Mouse (Mus musculus): Measurements from ENCODE around the gene Brf1.

Gene Brf1

DNA sequence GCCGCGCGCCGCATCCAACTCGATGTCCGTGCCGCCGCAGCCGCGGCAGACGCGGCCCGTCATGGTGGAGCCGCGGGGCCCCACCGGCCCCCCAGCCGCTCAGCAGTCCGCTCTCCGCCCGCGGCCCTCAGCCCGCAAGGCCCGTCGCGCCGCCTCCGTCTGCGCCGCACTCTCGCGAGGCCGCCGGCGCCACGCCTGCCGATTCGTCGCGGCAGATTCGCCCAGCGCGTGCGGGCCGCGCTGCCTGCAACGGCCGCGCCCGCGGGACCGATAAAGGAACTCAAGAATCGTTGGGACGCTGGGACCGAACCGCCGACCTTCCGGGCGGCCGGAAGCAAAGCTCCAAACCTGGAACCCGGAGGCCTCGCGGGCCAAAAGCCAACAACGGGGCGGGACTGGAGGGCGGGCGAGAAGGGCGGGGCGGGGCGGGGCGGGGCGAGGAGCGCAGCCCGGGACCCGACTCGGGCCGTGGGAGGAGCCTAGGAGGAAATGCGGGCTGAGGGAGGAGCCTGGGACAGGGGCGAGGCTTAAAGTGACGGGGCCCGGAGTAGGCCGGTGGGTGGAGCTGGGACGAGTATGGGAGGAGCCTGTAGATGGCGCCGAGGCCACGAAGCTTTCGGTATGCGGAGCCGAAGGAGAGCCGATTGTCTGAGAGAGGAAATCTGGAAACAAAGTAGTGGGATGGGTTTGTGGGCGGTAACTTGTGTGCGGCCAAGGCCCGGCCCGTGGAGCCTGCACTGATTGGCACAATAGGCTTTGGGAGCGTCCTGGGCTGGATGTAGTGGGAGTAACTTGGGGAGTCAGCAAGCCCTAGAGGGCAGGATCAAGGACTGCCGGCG is at the start of gene Brf1:
Brf1 (minus strand) TSS at position 411 of the 839 bp plus-strand sequence.
- peak; percentile 98 for DNase-seq

DNA sequence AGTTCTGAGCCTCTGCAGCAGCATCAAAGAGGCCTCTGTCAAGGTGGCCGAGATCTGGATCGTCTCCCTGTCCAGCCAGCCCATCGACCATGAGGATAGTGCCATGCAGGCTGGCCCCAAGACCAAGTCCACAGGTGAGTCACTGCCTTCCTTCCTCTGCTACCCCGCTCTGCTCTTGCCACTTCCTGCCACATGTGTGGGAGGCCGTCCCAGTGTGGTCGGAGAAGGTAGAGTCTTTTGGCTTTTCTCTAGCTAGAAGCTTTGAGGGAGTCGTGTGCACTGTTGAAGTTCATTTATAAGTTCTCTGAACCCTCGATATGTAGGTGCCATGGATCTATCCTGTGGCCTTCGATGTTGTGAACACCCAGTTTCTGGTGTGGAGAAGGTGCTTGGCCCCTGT is 49.3 kb upstream of the Brf1 start:
- no peak for DNase-seq

DNA sequence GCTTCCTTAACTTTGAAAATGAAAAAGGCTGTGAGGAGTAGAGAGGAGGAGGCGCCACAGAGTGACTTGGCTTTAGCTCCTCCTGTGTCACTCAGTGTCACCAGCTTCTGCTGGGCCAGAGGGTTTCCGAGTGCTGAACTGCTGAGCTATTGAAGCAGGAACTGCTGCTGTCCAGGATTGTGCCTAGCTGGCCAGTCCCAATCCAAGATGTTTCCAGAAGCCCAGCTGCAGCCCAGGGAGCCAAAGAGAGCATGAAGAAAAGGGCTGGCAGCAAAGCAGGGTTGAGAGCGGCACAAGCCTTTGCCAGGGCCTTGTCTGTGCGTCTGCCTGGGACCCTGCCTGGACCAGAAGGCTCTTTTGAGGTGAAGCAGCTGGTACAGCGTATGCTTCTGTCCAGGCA is 47.6 kb upstream of the Brf1 start:
- no peak for DNase-seq

DNA sequence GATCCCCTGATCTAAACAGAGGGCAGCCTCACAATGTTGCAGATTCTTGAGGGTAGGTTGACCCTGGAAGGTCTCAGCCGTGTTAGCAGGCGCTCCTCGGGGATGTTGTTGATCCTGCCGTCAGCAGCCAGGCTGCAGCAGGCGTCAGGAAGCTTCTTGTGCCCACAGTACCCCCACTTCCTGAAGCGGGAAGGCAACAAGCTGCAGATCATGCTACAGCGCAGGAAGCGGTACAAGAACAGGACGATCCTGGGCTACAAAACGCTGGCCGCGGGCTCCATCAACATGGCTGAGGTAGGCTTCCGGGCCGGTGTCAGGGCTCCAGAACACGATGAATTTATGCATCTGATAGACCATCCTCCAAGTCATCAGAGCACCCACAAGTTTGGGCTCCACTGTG is 46.4 kb upstream of the Brf1 start:
- no peak for DNase-seq

DNA sequence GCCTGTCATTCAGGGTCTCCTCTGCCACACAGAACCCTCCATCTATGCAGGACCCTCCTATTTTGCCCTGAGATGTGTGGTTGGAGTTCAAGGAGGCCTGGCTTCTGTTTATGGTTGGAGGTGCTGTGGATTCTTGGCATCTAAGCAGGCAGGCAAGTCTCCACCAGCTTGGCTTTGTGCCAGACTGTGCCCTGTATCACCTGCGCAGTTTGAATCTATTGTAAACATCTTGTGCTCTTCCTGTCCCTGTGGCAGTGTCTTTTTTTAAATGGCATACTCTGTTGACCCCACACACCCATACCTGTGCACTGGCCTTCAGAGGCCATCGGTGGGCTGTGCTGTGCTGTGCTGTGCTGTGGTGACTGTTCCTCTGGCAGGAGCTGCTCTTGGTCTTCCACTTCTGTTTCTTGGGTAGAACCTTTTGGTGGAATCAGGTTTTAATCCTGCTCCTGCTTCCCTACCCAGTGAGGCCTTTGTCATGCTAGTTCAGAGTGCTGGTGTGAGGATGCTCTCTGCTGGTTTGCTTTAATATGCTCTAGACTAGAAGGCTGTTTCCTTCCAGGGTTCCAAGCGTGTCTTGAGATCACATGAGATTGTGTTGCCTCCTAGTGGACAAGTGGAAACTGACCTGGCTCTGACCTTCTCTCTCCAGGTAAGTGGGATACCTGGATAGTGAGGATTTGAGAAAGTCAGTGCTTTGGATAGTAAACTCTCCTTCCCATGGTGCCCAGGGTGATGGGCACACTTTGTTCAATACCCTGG is 44.6 kb upstream of the Brf1 start:
- peak; percentile 43 for DNase-seq

DNA sequence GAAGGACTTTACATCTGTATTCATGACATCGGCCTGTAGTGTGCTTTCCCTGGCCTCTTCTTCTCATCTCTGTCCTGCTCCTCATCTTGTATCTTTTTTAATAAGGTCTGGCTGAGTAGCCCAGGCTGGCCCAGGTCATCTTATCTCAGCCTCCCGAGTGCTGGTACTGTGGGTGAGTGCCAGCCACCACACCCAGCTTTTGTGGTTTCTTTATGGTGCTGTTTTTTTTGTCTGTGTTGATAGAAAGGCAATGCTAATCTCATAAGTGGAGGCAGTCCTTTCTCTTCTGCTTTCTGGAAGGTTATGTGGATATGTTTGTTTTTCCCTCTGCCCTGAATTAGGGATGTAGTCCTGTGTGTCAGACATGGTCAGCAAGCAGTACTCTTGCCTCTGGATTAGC is 42.0 kb upstream of the Brf1 start:
- DNase-seq, result no peak

DNA sequence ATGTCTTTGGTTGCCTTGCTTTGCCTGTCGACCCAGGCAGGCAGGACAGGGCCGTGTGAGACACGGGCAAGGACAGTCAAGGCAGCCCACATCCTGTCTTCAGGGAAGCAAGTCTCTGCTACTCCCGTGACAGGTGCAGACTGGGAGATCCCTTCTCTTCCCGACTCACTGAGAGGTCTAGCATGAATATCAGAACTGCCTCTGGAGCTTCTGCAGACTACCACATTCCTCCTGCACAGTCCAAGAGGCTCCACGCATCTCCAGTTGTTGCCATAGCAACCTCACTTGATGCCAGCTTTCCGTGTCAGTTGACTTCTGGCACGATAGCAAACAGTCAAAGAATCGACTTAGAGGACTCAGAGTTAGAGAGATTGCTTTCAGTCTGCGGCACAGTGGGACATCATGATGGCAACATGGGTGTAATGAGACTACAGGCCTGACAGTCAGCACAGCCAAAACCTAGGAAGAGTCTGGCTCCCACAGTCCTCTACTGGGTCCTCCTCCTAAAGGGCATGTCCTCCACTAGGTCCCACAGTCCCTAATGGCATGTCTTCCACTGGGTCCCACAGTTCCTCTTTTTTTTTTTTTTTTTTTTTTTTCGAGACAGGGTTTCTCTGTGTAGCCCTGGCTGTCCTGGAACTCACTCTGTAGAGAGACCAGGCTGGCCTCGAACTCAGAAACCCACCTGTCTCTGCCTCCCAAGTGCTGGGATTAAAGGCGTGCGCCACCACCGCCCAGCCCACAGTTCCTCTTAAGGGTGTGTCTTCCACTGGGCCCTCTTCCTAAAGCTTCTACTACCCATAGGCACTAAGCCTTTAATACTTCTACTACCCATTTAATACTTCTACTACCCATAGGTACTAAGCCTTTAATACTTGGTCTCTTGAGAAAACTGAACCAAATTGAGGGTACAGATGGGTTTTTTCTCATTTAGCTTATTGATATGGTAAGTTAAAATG is 41.3 kb upstream of the Brf1 start:
- peak; percentile 70 for DNase-seq

DNA sequence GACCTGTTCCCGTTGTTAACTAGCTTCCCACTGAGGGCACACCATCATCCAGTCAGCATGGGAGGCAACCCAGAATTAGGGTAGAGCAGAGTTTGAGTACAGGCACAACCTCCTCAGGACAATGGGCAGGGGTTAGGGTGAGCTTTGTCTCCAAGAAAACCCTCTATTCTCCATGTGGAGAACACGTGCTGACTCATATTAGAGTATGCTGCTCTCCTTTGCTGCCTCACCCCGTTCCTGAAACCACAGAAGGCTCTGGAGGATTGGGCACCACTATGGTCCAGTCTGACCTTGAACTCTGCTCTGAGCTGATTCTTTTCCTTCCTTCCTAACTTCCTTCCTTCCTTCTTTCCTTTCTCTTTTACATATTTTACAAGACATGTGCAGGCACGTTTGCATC is 37.9 kb upstream of the Brf1 start:
- no peak for DNase-seq

DNA sequence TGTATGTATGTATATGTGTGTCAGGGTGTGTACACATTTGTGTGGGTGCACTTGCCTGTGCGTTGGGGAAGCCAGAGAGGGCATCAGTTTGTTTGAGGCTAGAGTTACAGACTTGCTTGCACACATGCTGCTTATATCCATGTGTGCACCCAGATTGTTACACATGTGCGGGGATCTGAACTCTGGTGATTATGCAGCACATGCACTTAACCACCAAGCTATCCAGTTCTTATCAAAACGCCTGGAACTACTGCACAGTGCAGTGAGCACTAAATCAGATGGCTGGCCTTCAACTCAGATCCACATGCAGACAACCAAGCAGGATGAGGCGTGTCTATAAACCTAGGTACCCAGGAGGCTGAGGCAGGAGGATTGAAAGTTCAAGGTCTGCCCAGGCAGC is 36.5 kb upstream of the Brf1 start:
- DNase-seq, result no peak

DNA sequence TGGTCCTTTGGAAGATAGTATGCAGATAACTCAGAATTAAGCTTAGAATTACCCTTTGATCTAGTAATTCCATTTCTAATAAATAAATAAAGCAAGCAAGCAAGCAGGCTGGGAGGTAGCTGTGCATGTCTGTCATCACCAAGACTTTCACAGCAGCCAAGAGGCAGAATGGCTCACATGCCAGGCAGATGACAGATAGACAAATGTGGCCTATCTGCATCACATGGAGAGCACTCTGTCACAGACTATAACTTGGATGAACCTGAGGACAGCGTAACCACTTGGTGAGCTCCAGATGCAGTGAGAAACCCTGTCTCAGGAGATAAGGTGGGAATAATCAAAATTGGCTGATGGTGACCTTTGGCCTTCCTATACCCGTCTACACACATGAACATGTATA is 34.6 kb upstream of the Brf1 start:
- no peak for DNase-seq

DNA sequence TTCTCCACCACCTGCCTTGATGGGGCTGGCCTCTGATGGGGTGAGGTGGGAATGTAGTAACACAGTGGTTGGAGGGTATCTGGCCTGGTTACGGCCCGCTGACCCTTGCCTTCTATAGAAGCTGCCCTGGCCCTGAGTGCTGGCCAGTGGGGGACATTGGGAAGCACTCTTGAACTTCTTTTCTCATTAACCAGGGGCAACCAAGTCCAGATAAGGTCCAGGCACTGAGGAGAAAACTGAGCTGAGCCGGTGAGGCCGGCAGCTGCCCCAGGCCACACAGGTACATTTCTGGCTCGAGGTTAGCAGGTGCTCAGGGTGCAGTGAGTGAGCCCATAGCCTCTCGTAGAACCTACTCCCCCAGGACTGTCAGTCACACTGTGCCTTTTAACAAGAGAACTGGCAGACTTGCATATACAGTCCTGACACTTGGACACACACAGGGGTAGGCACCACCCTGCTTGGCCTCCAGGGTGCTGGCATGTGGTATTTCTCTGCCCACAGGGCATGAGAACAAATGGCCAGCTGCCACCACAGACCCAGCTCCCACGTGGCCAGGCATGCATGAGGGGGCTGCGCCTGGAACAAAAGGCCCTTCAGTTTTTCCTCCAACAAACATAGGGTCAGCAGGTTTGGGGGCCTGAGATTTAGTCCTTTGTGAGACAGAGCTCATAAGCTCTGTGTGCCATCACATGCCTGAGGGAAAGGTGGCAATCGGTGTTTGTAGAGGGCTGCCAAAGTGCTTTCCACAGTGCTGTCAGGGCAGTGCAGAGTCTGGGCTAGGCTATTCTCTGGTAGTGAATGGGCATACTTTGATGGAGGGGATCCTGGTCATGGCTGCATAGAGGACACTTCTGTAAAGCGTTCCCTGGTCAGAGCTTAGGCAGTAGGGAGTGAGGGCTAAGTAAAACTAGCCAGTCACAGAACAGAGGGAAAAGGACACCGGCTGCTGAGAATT is 32.1 kb upstream of the Brf1 start:
- peak; percentile 87 for DNase-seq

DNA sequence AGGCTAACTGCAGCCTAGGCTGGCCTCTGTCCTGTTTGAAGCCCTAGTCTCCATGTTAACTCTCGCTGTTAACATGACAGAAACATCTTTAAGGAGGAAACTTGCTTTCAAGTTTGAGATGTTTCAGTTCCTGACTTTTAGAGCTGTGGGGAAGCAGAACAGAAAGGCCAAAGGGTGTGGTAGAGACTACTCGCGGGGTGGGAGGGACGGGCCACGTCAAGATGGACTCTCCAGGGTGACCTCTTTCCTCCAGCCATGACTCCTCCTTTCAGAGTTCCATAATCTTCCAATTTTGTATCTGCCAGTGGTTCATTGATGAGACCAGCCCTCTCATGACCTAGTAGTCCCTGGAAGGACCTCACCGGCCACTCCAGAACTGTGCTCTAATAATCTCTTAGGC is 30.9 kb upstream of the Brf1 start:
- DNase-seq, result no peak

DNA sequence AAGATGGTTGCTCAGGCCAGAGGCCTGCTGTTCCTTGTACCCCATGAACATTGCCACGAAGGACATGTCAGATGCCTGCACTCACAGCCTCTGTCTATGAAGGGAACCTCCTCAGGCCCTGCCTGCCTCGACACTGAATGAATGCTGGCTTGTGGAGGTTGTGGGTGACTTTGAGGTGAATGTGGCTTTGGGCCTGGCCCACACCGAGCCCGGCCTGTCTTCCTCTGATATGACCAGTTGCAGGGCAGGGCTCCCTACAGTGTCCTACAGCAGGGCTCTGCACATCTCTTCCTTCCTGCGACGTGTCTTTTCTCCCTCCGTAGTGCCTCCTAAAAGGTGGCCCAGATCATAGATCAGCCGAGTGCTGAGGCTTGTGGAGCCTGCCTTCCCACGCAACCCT is 30.5 kb upstream of the Brf1 start:
- no peak for DNase-seq

DNA sequence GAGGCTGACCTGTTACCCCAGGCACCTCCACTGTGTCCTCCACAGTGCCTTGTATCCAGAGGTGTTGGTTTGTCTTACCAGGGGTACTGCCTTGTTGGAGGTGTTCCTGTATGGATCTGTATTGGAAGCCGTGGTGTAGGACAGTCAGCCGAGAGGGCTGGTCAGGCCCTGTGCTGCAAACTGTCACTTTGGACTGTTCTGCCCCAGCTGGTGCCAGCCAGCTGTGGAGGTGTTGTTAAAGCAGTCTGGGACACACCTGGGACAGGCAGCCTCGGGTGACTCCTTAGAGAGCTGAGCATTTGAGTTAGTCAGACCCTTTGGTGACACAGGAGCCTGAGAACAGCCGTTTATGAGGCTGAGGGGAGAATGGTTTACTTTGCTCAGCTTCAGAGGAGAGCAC is 29.5 kb upstream of the Brf1 start:
- DNase-seq, result no peak

DNA sequence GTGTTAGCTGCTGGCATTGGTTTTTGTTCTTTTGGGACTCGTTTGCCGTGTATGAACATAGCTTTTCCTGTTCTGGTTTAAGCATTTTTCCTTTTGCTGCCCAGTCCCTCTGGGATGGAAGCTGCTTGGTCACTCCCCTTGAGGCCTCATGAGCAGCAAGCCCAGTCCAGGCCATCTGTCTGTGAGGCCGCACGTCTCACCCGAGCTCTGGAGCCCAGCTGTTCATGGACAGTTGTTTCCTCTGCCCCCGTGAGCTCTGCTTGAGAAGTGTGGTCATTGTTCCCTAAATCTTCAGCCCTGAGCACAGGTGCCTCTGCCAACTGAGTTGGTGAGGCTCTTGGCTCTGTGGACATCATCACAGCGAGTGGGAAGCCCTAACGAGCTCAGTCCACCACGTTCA is 28.4 kb upstream of the Brf1 start:
- DNase-seq, result peak; percentile 48

DNA sequence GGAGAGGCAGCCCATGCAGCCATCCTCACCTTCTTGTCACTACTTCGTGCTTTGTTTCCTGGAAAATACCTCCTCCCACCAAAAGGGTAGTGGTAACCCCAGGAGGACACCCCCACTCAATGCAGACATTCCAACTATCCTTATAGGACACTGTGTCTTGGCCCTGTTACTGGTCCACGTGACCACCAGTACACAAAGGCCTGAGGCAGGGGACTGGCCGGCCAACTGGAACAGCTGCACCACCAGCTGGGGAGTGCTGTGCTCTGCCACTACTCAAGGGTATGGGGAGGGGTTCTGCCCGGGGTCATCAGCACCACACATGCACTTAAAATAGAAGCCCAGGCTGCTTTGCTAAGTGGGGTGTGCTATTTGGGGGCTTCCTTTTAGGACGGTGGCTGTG is 27.6 kb upstream of the Brf1 start:
- peak; percentile 70 for DNase-seq

DNA sequence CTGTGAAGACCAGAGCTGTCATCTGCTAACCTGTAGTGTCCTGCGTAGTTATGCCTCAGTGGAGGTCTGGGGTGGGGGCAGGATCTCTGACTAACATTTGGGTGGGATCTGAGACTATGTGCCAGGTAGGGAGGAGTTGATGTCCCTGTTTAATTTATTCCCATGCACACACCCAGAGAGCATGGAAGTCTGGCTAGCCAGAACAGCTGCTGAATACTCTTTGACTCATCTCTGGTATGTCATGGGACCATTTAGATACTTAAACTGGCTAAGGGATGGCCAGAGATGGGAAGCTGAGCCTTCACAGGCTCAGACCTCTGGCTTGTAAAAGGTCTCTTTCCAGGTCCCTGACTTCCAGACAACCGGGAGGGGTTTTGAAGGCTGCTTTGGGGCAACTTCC is 27.0 kb upstream of the Brf1 start:
- no peak for DNase-seq

DNA sequence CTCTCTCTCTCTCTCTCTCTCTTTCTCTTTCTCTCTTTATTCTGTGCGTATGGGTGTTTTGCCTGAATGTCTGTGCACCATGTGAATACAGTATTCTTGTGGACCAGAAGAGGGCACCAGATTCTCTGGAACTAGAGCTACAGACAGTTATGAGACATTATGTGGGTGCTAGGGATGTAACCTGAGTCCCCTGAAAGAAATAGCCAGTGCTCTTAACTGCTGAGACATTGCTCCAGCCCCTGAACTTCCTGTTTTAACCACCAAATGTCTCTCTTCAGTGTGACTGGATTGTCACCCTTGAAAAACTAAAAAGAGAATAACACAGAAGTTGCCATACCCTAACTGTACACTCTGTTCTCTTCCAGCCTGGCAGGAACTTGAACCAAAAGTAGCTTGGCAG is 26.1 kb upstream of the Brf1 start:
- no peak for DNase-seq

DNA sequence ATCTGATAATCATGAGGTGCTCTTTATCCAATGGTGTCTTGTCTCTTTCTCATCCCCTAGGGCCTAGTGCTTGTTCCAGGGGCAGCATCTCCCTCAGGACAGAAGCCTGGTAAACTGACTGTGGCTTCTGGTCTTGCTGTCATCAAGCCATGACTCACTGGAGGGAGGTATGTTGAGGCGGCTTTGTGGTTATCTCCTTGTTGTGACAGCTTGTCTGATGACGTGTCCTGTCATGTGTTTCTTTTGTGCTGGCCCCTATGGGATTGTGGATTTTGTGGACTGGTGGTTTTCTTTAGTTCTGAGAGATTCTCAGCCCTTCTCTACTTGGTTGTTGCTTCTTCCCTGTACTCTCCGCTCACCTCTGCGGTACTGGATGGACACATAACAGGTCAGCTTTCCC is 22.6 kb upstream of the Brf1 start:
- no peak for DNase-seq

DNA sequence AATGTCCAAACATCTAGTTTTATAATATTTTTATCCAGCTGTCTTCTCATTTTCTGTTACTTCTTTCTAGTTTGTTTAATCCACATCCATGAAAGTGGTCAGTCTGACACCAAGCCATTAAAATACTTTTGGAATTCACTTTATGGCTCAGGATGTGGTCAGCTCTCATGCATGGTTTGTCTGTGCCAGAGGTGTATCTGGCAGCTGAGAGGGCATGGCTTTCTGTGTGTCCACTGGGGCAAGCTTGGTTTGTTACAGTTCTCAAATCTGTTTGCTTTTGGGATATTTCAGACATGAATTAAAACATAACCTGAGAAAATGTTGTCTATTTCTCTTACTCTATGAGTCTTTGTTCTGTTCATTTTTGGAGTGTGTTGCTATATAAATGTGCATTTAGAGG is 21.0 kb upstream of the Brf1 start:
- no peak for DNase-seq

DNA sequence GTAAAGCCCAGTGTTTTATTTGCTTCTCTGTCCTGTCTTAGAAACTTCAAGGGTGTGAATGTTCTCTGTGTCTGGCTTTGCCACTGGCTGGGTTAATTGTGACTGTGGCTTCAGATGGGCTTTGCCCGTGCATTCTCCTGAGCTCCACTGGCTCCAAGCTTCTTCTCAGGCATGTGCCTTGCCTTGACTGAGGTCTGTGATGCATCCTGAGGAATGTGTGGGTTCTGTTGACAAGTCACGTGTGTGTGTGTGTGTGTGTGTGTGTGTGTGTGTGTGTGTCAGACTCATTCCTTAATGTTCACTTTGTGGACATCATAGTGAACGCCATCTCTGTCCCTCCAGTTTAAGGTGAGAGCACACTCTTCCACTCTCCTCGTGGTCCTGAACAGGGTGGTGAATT is 18.3 kb upstream of the Brf1 start:
- DNase-seq, result no peak

DNA sequence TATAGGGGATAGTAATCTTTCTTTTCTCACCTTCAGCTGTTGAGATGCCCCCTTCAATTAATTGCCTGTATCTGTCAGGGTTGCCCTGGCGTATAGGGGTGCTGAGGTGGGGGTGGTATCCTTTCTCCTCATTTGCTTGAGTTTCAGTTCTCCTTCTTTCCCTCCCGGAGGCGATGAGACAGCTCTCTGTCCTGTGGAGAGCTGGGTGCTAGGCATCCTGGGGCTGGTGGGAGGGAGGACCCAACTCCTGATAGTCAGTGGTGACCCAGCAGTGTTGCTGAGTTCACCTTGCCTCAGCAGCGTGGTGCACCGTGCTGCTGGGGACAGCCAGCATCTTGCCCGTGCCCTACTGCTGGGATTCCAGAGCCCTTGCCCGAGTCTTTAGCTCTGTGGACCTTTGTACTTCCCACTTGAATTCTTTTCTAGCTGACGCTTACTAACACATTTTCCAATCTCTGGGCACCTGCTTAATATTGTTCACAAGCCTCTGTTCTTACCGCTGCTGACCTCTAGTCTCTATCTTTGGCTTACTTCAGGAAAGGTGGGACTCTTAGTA is 17.0 kb upstream of the Brf1 start:
- DNase-seq, result no peak

Measured in retina, postnatal 1 day (tissue).